Mouse (Mus musculus): ENCODE results near the gene 1110032A03Rik. TPM values are rescaled to one million over a fixed set of nuclear protein-coding genes. Genes with fewer than 3 reads are reported as not detected.

Gene 1110032A03Rik
- total RNA-seq, 1 experiment, result 6.8 TPM

GRCm38 (mm10) chr9:50782155-50782554 lies 6.8 kb upstream of the 1110032A03Rik start:
- in situ Hi-C loops (cut with MboI; ENCODE audit: low sequenced_read_pairs in 2 of 2, unreplicated experiment in 2 of 2), result no loop called here
- peaks cover 13% of the 10 kb centered on the region for H3K36me3 ChIP-seq (ENCODE audit: control insufficient read depth, insufficient read depth, low read length, poor library complexity, severe bottlenecking)
- TF ChIP-seq HCFC1 (IDR thresholded peaks at IDR 0.05; ENCODE audit: borderline replicate concordance, insufficient read depth, low read length) (no peak), CHD2 (IDR thresholded peaks at IDR 0.05; ENCODE audit: low read depth, low read length) (no peak)

GRCm38 (mm10) chr9:50776162-50776760 lies 941 bp upstream of the 1110032A03Rik start:
- Histone ChIP-seq H3K9me3 (ENCODE audit: control insufficient read depth, insufficient read depth, low read depth, low read length) (no peaks in the 10 kb centered on the region), H3K36me3 (ENCODE audit: control insufficient read depth, insufficient read depth, low read length, poor library complexity, severe bottlenecking) (peaks cover 4% of the 10 kb centered on the region; the same call in 1 of the 2 replicates), H3K9ac (ENCODE audit: insufficient read depth, low read depth, low read length, poor library complexity, severe bottlenecking) (peak overlapping the region; percentile 88; the same call in 1 of the 2 replicates), H3K27ac (ENCODE audit: insufficient read depth, low read depth, low read length, poor library complexity, severe bottlenecking) (no peak overlapping the region), H3K4me1 (ENCODE audit: control insufficient read depth in 2 of 2, insufficient read depth in 2 of 2, low read length in 2 of 2, poor library complexity in 1 of 2) (0 out of 4 replicates have a peak, but pooled peaks cover 0 to 2% of the 10 kb centered on the region in 2 experiments), H3K4me3 (ENCODE audit: insufficient read depth in 1 of 2, low read depth in 1 of 2, low read length in 2 of 2, poor library complexity in 1 of 2, severe bottlenecking in 1 of 2) (peak overlapping the region; percentile 82 to 87)
- no peak for DNase-seq (ENCODE audit: low read depth, low spot score)
- TF ChIP-seq ZNF384 (IDR thresholded peaks at IDR 0.05; ENCODE audit: low read depth, low read length) (no peak), CHD2 (IDR thresholded peaks at IDR 0.05; ENCODE audit: low read depth, low read length) (no peak), ZC3H11A (IDR thresholded peaks at IDR 0.05; ENCODE audit: borderline replicate concordance, low read depth, low read length) (no peak)
- in situ Hi-C loops (cut with MboI; ENCODE audit: low sequenced_read_pairs in 2 of 2, unreplicated experiment in 2 of 2), result no loop called here

More at GRCm38 (mm10) chr9:50782155-50782554, 6.8 kb upstream of the 1110032A03Rik start:
- DNase-seq (ENCODE audit: low read depth, low spot score), result peak; percentile 30
- H3K9me3 ChIP-seq (ENCODE audit: control insufficient read depth, insufficient read depth, low read depth, low read length), result no peaks in the 10 kb centered on the region
- H3K27ac ChIP-seq (ENCODE audit: insufficient read depth, low read depth, low read length, poor library complexity, severe bottlenecking), result no peak overlapping the region
- H3K4me3 ChIP-seq (ENCODE audit: insufficient read depth in 1 of 2, low read depth in 1 of 2, low read length in 2 of 2, poor library complexity in 1 of 2, severe bottlenecking in 1 of 2), result no peak overlapping the region
- no peak overlapping the region for H3K9ac ChIP-seq (ENCODE audit: insufficient read depth, low read depth, low read length, poor library complexity, severe bottlenecking)
- H3K4me1 ChIP-seq (ENCODE audit: control insufficient read depth in 2 of 2, insufficient read depth in 2 of 2, low read length in 2 of 2, poor library complexity in 1 of 2), result no peaks in the 10 kb centered on the region

- Histone ChIP-seq H3K36me3 (ENCODE audit: control insufficient read depth, insufficient read depth, low read length, poor library complexity, severe bottlenecking) (peaks cover 4% of the 10 kb centered on the region; the same call in 1 of the 2 replicates), H3K27ac (ENCODE audit: insufficient read depth, low read depth, low read length, poor library complexity, severe bottlenecking) (no peak overlapping the region), H3K9ac (ENCODE audit: insufficient read depth, low read depth, low read length, poor library complexity, severe bottlenecking) (peak overlapping the region; percentile 88), H3K9me3 (ENCODE audit: control insufficient read depth, insufficient read depth, low read depth, low read length) (no peaks in the 10 kb centered on the region), H3K4me1 (ENCODE audit: control insufficient read depth in 2 of 2, insufficient read depth in 2 of 2, low read length in 2 of 2, poor library complexity in 1 of 2) (0 out of 4 replicates have a peak, but pooled peaks cover 0 to 2% of the 10 kb centered on the region in 2 experiments), H3K4me3 (ENCODE audit: insufficient read depth in 1 of 2, low read depth in 1 of 2, low read length in 2 of 2, poor library complexity in 1 of 2, severe bottlenecking in 1 of 2) (peak overlapping the region; percentile 82 to 87)
- TF ChIP-seq ZC3H11A (IDR thresholded peaks at IDR 0.05; ENCODE audit: borderline replicate concordance, low read depth, low read length) (no peak), ZNF384 (IDR thresholded peaks at IDR 0.05; ENCODE audit: low read depth, low read length) (no peak), MAFK (IDR thresholded peaks at IDR 0.05; ENCODE audit: insufficient read depth, low read depth, low read length) (no peak), HCFC1 (IDR thresholded peaks at IDR 0.05; ENCODE audit: borderline replicate concordance, insufficient read depth, low read length) (no peak), CHD2 (IDR thresholded peaks at IDR 0.05; ENCODE audit: low read depth, low read length) (no peak)
- DNase-seq (ENCODE audit: low read depth, low spot score), result no peak
- in situ Hi-C loops (cut with MboI; ENCODE audit: low sequenced_read_pairs in 2 of 2, unreplicated experiment in 2 of 2), result no loop called here
These were observed 374 bp upstream of the 1110032A03Rik start for GRCm38 (mm10) chr9:50775662-50776126.

DNA sequence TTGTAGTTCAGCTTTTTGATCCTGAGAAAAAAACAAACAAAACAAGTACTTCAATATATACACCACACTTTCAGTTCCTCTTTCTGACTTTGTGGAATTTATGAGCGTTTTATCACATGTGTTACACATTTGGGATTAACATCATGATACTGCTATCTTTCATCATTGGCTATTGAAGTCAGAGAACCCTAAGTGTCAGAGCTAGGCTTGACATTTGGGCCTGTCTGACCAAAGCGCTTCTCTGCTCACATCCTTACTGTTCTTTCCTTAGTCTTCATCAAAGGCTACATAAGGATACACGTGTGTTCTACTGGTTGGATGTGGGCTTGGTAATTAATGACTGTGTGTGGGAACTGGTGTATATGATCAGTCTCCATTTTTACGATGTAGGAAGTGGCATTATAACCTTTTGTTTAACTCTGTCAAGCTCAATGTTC lies 1.3 kb downstream of the 1110032A03Rik start:
- H3K9me3 ChIP-seq (ENCODE audit: control insufficient read depth, insufficient read depth, low read depth, low read length), result no peaks in the 10 kb centered on the region
- peaks cover 0 to 2% of the 10 kb centered on the region in 2 experiments; a peak in 1 of 4 replicates for H3K4me1 ChIP-seq (ENCODE audit: control insufficient read depth in 2 of 2, insufficient read depth in 2 of 2, low read length in 2 of 2, poor library complexity in 1 of 2)
- no peak overlapping the region for H3K9ac ChIP-seq (ENCODE audit: insufficient read depth, low read depth, low read length, poor library complexity, severe bottlenecking)
- DNase-seq (ENCODE audit: low read depth, low spot score), result no peak
- no peak overlapping the region for H3K27ac ChIP-seq (ENCODE audit: insufficient read depth, low read depth, low read length, poor library complexity, severe bottlenecking)
- no peak overlapping the region for H3K4me3 ChIP-seq (ENCODE audit: insufficient read depth in 1 of 2, low read depth in 1 of 2, low read length in 2 of 2, poor library complexity in 1 of 2, severe bottlenecking in 1 of 2)
- TF ChIP-seq HCFC1 (IDR thresholded peaks at IDR 0.05; ENCODE audit: borderline replicate concordance, insufficient read depth, low read length) (no peak), ZC3H11A (IDR thresholded peaks at IDR 0.05; ENCODE audit: borderline replicate concordance, low read depth, low read length) (no peak), CHD2 (IDR thresholded peaks at IDR 0.05; ENCODE audit: low read depth, low read length) (no peak), ZNF384 (IDR thresholded peaks at IDR 0.05; ENCODE audit: low read depth, low read length) (no peak), MAFK (IDR thresholded peaks at IDR 0.05; ENCODE audit: insufficient read depth, low read depth, low read length) (no peak)
- H3K36me3 ChIP-seq (ENCODE audit: control insufficient read depth, insufficient read depth, low read length, poor library complexity, severe bottlenecking), result peaks cover 4% of the 10 kb centered on the region; the same call in 1 of the 2 replicates
- in situ Hi-C loops (cut with MboI; ENCODE audit: low sequenced_read_pairs in 2 of 2, unreplicated experiment in 2 of 2), result no loop called here

Data from ES-E14 (cell line).